Mouse (Mus musculus): ENCODE measurements around the gene Zfp994. TPM values are rescaled to one million over a fixed set of nuclear protein-coding genes. Genes with fewer than 3 reads are reported as not detected.

Gene Zfp994
- polyA plus RNA-seq (2012; rRNA removed), result 2.6 and 3.0 TPM in 2 replicates

GRCm38 (mm10) chr17:22225422-22226012, at the start of gene Zfp994:
TSS of gene Zfp994 (minus strand) at chr17:22225616.

GRCm38 (mm10) chr17:22165722-22166294, 59.6 kb downstream of the Zfp994 start, which contains the start of gene Zfp947:
TSS of gene Zfp947 (minus strand) at chr17:22166190.

Other genes starting within 250 kb of the Zfp994 start
- gene Zfp947, start 59.4 kb downstream of the Zfp994 start, polyA plus RNA-seq (2012; rRNA removed), result 1.0 and 1.2 TPM in 2 replicates
- gene CT030661.1, start 89.2 kb upstream of the Zfp994 start, polyA plus RNA-seq (2012; rRNA removed), result 9.6 and 10.8 TPM in 2 replicates
- 10.5 and 12.3 TPM in 2 replicates for gene Zfp944, start 135.8 kb upstream of the Zfp994 start, polyA plus RNA-seq (2012; rRNA removed)
- gene Zfp758, start 135.8 kb upstream of the Zfp994 start, polyA plus RNA-seq (2012; rRNA removed), result 3.0 and 3.1 TPM in 2 replicates
- 28.0 and 29.0 TPM in 2 replicates for gene Zfp946, start 198.6 kb upstream of the Zfp994 start, polyA plus RNA-seq (2012; rRNA removed)